Mouse (Mus musculus) midbrain, embryonic 15.5 days (tissue): Measurements from ENCODE around the gene Nutf2. TPM values are rescaled to one million over a fixed set of nuclear protein-coding genes. Genes with fewer than 3 reads are reported as not detected.
"Not testable (repeated sequence)": the region's sequence is repeated elsewhere in the genome, so short reads cannot be mapped to it uniquely, and the experiment has no call there.

Experiments used
- ATAC-seq: fragments of 200-750 bp; cut with Nextera tagmentation; replicated peaks from 2 replicates; pipeline ENCODE4 v1.8.0; 2017; ENCODE audit warnings: moderate TSS enrichment
- H3K27ac ChIP-seq: fragments of 300-500 bp; sonication (generic); 2 replicates; pipeline ENCODE4 v1.5.1; 2015; ENCODE audit warnings: mild to moderate bottlenecking, inconsistent platforms
- H3K27me3 ChIP-seq: fragments of 300-500 bp; sonication (generic); replicated peaks from 2 replicates; pipeline ENCODE4 v1.6.1; 2015; ENCODE audit warnings: inconsistent platforms
- H3K36me3 ChIP-seq: fragments of 300-500 bp; sonication (generic); replicated peaks from 2 replicates; pipeline ENCODE4 v1.6.1; 2015; ENCODE audit warnings: inconsistent platforms
- H3K4me1 ChIP-seq: fragments of 300-500 bp; sonication (generic); 2 replicates; pipeline ENCODE4 v1.6.1; 2015; ENCODE audit warnings: inconsistent platforms
- H3K4me2 ChIP-seq: fragments of 300-500 bp; sonication (generic); 2 replicates; pipeline ENCODE4 v1.6.1; 2015; ENCODE audit warnings: inconsistent platforms, mild to moderate bottlenecking, moderate library complexity
- H3K4me3 ChIP-seq: fragments of 300-500 bp; sonication (generic); 2 replicates; pipeline ENCODE4 v1.5.1; 2015; ENCODE audit warnings: mild to moderate bottlenecking, inconsistent platforms
- H3K9ac ChIP-seq: fragments of 300-500 bp; sonication (generic); 2 replicates; pipeline ENCODE4 v1.6.1; 2015; ENCODE audit warnings: mild to moderate bottlenecking, inconsistent platforms
- H3K9me3 ChIP-seq: fragments of 300-500 bp; sonication (generic); 2 replicates; pipeline ENCODE4 v1.6.1; 2016; ENCODE audit warnings: inconsistent platforms
- WGBS: fragments of 180-500 bp; shearing (Covaris S2); methylation state at CpG from one replicate; pipeline ENCODE4 v1.1.7; 2015; ENCODE audit warnings: mixed read lengths; 5-methylcytosine and 5-hydroxymethylcytosine counted together
- polyA plus RNA-seq: library from polyadenylated mRNA; unstranded; fragments of >200 nt; fragmentation: Nextera tagmentation; extraction: Ambion mirVana; gene quantifications from 2 replicates; pipeline ENCODE4 v1.2.1, GENCODE M21; 2015

The Nutf2 gene
- 148 and 152 TPM in 2 replicates for polyA plus RNA-seq

DNA sequence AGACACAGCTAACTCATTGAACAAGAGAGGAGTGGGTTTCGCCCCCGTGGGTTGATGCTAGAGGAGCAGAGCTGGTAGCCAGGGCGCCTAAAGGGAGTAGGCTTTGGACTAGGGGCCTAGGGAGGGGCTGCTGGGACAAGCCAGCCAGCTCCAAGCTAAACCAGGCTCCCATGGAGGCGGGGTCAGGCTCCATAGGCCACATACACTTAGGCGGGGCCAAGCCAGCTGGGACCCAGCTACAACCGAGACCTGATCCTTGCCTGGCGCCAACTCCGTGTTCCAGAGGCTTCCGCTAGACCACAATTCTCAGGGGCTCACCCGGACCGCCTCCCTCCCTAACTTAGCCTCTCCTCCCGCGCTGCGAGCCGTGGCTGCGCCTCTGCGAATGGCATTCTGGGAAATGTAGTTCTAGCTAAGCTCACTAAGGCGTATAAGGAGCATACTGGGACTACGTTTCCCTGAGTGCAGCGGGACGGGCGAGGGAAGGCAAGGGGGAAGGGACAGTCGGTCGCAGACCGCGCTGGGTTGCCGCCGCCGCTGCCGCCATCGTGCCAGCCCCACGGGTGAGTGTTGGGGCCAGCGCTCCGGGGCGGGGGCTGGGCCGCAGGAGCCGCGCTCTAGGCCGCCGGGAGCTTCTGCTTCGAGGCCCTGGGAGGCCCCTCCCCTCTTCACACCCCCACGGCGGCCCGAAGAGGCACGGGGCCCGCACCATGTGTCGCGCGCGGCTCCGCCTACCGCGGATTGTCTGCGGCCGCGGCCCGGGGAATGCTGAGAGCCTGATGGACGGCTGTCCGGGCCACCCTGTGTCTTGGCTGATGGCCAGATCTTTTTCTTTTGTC, at the start of gene Nutf2:
Gene Nutf2, plus strand, starts transcription at position 438 of the 839 bp plus-strand sequence.
- Histone ChIP-seq H3K4me2 (peak within 1 kb of the TSS; percentile 88), H3K4me3 (peak within 1 kb of the TSS; percentile 83), H3K27me3 (no peaks in the 10 kb centered on the region), H3K9ac (peak within 1 kb of the TSS; percentile 91), H3K27ac (peak within 1 kb of the TSS; percentile 93), H3K9me3 (no peaks in the 10 kb centered on the region), H3K36me3 (no peaks in the 10 kb centered on the region), H3K4me1 (peaks cover 81% of the 10 kb centered on the region)
- WGBS, result under 1% methylated on average over 56 of the region's 59 CpGs
- peak; percentile 97 for ATAC-seq

- Histone ChIP-seq H3K9me3 (no peaks in the 10 kb centered on the region), H3K9ac (no peak overlapping the region), H3K27me3 (no peaks in the 10 kb centered on the region), H3K4me2 (no peak overlapping the region), H3K27ac (no peak overlapping the region), H3K36me3 (0 out of 2 replicates have a peak, but pooled peaks cover 2% of the 10 kb centered on the region), H3K4me3 (no peak overlapping the region), H3K4me1 (no peaks in the 10 kb centered on the region)
- 82% methylated on average over 10 of the region's 10 CpGs for WGBS
- no peak for ATAC-seq
Measured at GRCm38 (mm10) chr8:105811061-105811460, 49.3 kb upstream of the Nutf2 start.

GRCm38 (mm10) chr8:105811543-105811942, 48.8 kb upstream of the Nutf2 start:
- Histone ChIP-seq H3K4me3 (no peak overlapping the region), H3K4me1 (no peaks in the 10 kb centered on the region), H3K27ac (no peak overlapping the region), H3K27me3 (no peaks in the 10 kb centered on the region), H3K36me3 (0 out of 2 replicates have a peak, but pooled peaks cover 2% of the 10 kb centered on the region), H3K4me2 (no peak overlapping the region), H3K9ac (no peak overlapping the region), H3K9me3 (no peaks in the 10 kb centered on the region)
- no peak for ATAC-seq
- 83% methylated on average over 3 of the region's 3 CpGs for WGBS

DNA sequence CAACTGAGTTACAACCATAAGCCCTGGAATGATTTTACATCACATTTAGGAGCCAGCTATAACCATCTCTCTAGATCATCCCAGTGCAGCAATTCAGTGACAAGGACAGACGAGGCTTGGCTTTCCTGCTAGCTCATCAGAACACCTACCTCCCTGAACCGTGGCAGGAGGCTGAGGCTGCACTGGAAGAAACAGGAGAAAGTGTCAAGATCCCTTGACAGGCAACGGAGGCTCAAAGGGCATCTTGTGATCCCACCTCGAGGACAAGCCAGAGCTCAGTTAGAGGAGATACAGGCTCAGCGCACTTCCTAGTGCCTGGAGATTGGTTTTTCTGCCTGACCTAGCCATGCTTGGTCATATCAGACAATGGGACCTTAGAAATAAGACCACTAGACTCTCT, 47.9 kb upstream of the Nutf2 start:
- no peak for ATAC-seq
- H3K36me3 ChIP-seq, result 0 out of 2 replicates have a peak, but pooled peaks cover 2% of the 10 kb centered on the region
- WGBS, result 89% methylated on average over 5 of the region's 5 CpGs
- no peak overlapping the region for H3K9ac ChIP-seq
- no peaks in the 10 kb centered on the region for H3K4me1 ChIP-seq
- no peak overlapping the region for H3K4me3 ChIP-seq
- H3K9me3 ChIP-seq, result no peaks in the 10 kb centered on the region
- no peaks in the 10 kb centered on the region for H3K27me3 ChIP-seq
- no peak overlapping the region for H3K27ac ChIP-seq
- no peak overlapping the region for H3K4me2 ChIP-seq

DNA sequence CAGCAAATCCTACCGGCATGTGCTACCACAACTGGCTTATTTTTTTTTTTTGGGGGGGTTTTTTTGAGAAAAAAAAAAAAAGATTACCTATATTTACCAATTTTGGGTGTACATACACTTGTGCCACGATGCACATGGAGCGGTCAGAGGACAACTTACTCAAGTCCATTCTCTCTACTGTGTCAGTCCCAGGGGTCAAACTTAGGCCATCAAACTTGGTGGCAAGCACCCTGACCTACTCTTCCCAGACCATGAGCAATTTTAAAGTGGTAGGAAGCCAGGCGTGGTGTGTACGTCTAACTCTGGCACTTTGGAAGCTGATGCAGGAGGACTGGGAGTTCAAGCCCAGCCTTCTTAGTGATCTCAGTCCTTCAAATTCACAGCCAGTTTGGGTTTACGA, 47.1 kb upstream of the Nutf2 start:
- H3K36me3 ChIP-seq, result 0 out of 2 replicates have a peak, but pooled peaks cover 2% of the 10 kb centered on the region
- H3K4me3 ChIP-seq, result no peak overlapping the region
- no peaks in the 10 kb centered on the region for H3K4me1 ChIP-seq
- H3K27me3 ChIP-seq, result no peaks in the 10 kb centered on the region
- no peaks in the 10 kb centered on the region for H3K9me3 ChIP-seq
- H3K27ac ChIP-seq, result no peak overlapping the region
- H3K9ac ChIP-seq, result no peak overlapping the region
- no peak for ATAC-seq
- no peak overlapping the region for H3K4me2 ChIP-seq
- WGBS, result 96% methylated on average over 6 of the region's 6 CpGs

GRCm38 (mm10) chr8:105819659-105820058, 40.7 kb upstream of the Nutf2 start:
- Histone ChIP-seq H3K9me3 (no peaks in the 10 kb centered on the region), H3K4me3 (no peak overlapping the region), H3K4me1 (no peaks in the 10 kb centered on the region), H3K27me3 (no peaks in the 10 kb centered on the region), H3K9ac (no peak overlapping the region), H3K4me2 (no peak overlapping the region), H3K36me3 (peaks cover 29% of the 10 kb centered on the region; the same call in 1 of the 2 replicates), H3K27ac (no peak overlapping the region)
- WGBS, result 95% methylated on average over 3 of the region's 3 CpGs
- ATAC-seq, result no peak

DNA sequence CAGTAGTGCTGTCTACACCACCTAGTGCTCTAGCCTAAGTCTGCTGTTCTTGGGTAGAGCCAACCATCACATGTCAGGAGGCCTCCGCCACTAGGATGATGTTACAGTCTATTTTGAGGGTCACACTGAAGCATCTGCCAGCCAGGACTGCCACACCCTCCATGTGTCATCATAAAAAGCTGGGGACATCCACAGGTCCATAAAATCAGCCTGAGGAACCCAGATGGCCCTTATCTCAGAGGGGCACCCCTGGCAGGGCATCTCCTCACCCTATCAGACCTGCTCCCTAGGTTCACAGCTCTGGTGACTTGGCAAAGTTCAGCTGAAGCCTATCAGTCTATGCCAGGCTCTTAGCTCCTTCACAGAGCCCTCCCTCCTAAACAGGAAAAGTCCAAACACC, 39.5 kb upstream of the Nutf2 start:
- Histone ChIP-seq H3K9ac (no peak overlapping the region), H3K9me3 (no peaks in the 10 kb centered on the region), H3K27me3 (no peaks in the 10 kb centered on the region), H3K27ac (no peak overlapping the region), H3K4me3 (no peak overlapping the region), H3K36me3 (peaks cover 27% of the 10 kb centered on the region; the same call in 1 of the 2 replicates), H3K4me1 (peaks cover 8% of the 10 kb centered on the region), H3K4me2 (no peak overlapping the region)
- WGBS, result 100% methylated on average over 1 of the region's 1 CpGs
- ATAC-seq, result no peak

DNA sequence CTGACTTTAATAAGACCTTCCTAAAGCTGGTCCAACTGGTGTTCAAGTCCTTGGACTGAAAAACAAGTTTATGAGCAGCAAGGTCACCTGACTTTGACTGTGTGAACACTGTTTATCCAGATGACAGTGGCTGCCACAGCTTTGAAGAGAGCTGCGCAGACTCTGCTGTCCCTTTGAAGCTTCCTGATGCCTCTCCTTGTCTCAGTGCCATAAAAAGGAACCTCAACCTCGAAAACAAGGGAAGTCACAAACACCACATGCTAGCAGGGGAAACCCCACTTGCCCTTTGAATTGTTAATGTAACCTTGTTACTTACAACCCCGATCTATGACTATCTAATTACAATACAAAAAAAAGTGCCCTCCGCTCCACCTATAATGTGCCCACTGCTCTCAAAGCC, 34.9 kb upstream of the Nutf2 start:
- Histone ChIP-seq H3K36me3 (peaks cover 22% of the 10 kb centered on the region; the same call in 1 of the 2 replicates), H3K27me3 (no peaks in the 10 kb centered on the region), H3K4me1 (peaks cover 17% of the 10 kb centered on the region), H3K27ac (no peak overlapping the region), H3K4me2 (peak overlapping the region; percentile 71), H3K4me3 (peak overlapping the region; percentile 88), H3K9ac (peak overlapping the region; percentile 90; the same call in 1 of the 2 replicates), H3K9me3 (no peaks in the 10 kb centered on the region)
- no peak for ATAC-seq
- 83% methylated on average over 4 of the region's 4 CpGs for WGBS

GRCm38 (mm10) chr8:105826379-105826778, 34.0 kb upstream of the Nutf2 start:
- H3K4me2 ChIP-seq, result peak overlapping the region; percentile 71
- ATAC-seq, result no peak
- H3K9me3 ChIP-seq, result no peaks in the 10 kb centered on the region
- H3K27ac ChIP-seq, result peak overlapping the region; percentile 73
- peaks cover 17% of the 10 kb centered on the region for H3K4me1 ChIP-seq
- H3K4me3 ChIP-seq, result peak overlapping the region; percentile 88
- no peaks in the 10 kb centered on the region for H3K27me3 ChIP-seq
- H3K9ac ChIP-seq, result peak overlapping the region; percentile 90
- peaks cover 13% of the 10 kb centered on the region; the same call in 1 of the 2 replicates for H3K36me3 ChIP-seq
- 18% methylated on average over 4 of the region's 4 CpGs for WGBS

- Histone ChIP-seq H3K36me3 (peaks cover 8% of the 10 kb centered on the region; the same call in 1 of the 2 replicates), H3K9me3 (no peaks in the 10 kb centered on the region), H3K4me2 (peak within 1 kb of the TSS; percentile 71), H3K4me1 (peaks cover 17% of the 10 kb centered on the region), H3K27ac (peak within 1 kb of the TSS; percentile 84), H3K4me3 (peak within 1 kb of the TSS; percentile 88), H3K27me3 (no peaks in the 10 kb centered on the region), H3K9ac (peak within 1 kb of the TSS; percentile 90)
- under 1% methylated on average over 52 of the region's 52 CpGs for WGBS
- peak; percentile 98 for ATAC-seq
Measured at GRCm38 (mm10) chr8:105826861-105827848, 33.2 kb upstream of the Nutf2 start, which contains the start of the genes Ranbp10 and Tsnaxip1. Ranbp10 (minus strand) TSS chr8:105827350. Tsnaxip1 (plus strand) TSS chr8:105827731.

DNA sequence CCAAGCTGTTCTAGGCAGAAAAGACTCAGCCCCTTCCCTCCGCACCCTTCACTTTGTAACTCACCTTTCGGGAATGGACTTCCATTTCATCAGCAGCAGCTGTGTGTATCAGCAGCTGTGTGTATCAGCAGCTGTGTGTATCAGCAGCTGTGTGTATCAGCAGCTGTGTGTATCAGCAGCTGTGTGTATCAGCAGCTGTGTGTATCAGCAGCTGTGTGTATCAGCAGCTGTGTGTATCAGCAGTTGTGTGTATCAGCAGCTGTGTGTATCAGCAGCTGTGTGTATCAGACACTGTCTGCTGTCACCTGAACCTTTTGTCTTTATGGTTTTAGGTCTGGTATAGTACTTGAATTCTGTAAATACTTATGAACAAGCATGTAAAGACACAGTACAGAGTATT, 26.6 kb upstream of the Nutf2 start:
- not testable (repeated sequence) for ATAC-seq, H3K4me3 ChIP-seq, H3K9ac ChIP-seq, H3K9me3 ChIP-seq, H3K36me3 ChIP-seq, H3K4me1 ChIP-seq, H3K4me2 ChIP-seq, H3K27me3 ChIP-seq, H3K27ac ChIP-seq
- 87% methylated on average over 2 of the region's 2 CpGs for WGBS

- Histone ChIP-seq H3K27me3 (no peaks in the 10 kb centered on the region), H3K9me3 (no peaks in the 10 kb centered on the region), H3K4me3 (no peak overlapping the region), H3K4me1 (no peaks in the 10 kb centered on the region), H3K27ac (no peak overlapping the region), H3K36me3 (no peaks in the 10 kb centered on the region), H3K9ac (no peak overlapping the region), H3K4me2 (no peak overlapping the region)
- WGBS, result 33% methylated on average over 11 of the region's 11 CpGs
- no peak for ATAC-seq
Measured at GRCm38 (mm10) chr8:105835318-105835717, 25.1 kb upstream of the Nutf2 start.
